Comparison of ENCODE assay signal across 15 mouse cellular contexts in genomic region chr12:13119653-13120052, GRCm38 (mm10).
DNase-seq lines count a peak whose midpoint lies in the region; ATAC-seq and TF ChIP-seq lines count a peak whose summit lies in the region.
"Had no signal": no experiment of that assay in that cellular context is flagged by ENCODE, and none has a peak within 500 bp of the region (broad histone marks: within the 10 kb centered on the region; RNA-seq: fewer than 3 reads in every experiment).

No protein-coding gene starts in this region.

- peaks cover 33% of the 10 kb centered on the region for H3K4me1 ChIP-seq in lung, embryonic 15.5 days
- peaks cover 8% of the 10 kb centered on the region; the same call in 1 of the 2 replicates for H3K4me1 ChIP-seq in kidney, postnatal 0 days (replicated peaks; ENCODE audit: insufficient read depth, low read length)
- no peaks in the 10 kb centered on the region for H3K4me1 ChIP-seq in forebrain, embryonic 11.5 days (replicated peaks; ENCODE audit: control insufficient read depth, insufficient read depth, low read length)
- H3K4me1 ChIP-seq: hindbrain, embryonic 15.5 days; midbrain, embryonic 15.5 days had no signal

- no peak overlapping the region for H3K4me3 ChIP-seq in lung, embryonic 15.5 days
- H3K4me3 ChIP-seq in kidney, postnatal 0 days (replicated peaks; ENCODE audit: low read depth, low read length) = no peak overlapping the region
- H3K4me3 ChIP-seq in forebrain, embryonic 11.5 days (ENCODE audit: low read depth, low read length) = no peak overlapping the region
- H3K4me3 ChIP-seq: hindbrain, embryonic 15.5 days; midbrain, embryonic 15.5 days had no signal

- H3K27ac ChIP-seq in lung, embryonic 15.5 days = no peak overlapping the region
- no peak overlapping the region for H3K27ac ChIP-seq in kidney, postnatal 0 days
- H3K27ac ChIP-seq in forebrain, embryonic 11.5 days (ENCODE audit: low read depth, low read length) = no peak overlapping the region
- H3K27ac ChIP-seq: hindbrain, embryonic 15.5 days; midbrain, embryonic 15.5 days had no signal

- no peak for TF ChIP-seq CTCF in kidney, postnatal 0 days (IDR thresholded peaks at IDR 0.05; ENCODE audit: low read depth)

- no peaks in the 10 kb centered on the region for H3K36me3 ChIP-seq in lung, embryonic 15.5 days
- H3K36me3 ChIP-seq in kidney, postnatal 0 days (ENCODE audit: insufficient read depth, low read length) = no peaks in the 10 kb centered on the region
- H3K36me3 ChIP-seq in forebrain, embryonic 11.5 days (ENCODE audit: control insufficient read depth, insufficient read depth, low read length) = no peaks in the 10 kb centered on the region
- H3K36me3 ChIP-seq: hindbrain, embryonic 15.5 days; midbrain, embryonic 15.5 days had no signal

- peak; percentile 36; the same call in 1 of the 2 replicates for ATAC-seq in lung, embryonic 15.5 days (ENCODE audit: borderline replicate concordance, extremely low read depth, low FRiP score, low TSS enrichment)
- ATAC-seq in kidney, postnatal 0 days (replicated peaks; ENCODE audit: low FRiP score, low read depth) = no peak
- ATAC-seq in megakaryocyte, adult 5-6 weeks (ENCODE audit: poor library complexity, severe bottlenecking) = no peak
- no peak for ATAC-seq in forebrain, embryonic 11.5 days (replicated peaks; ENCODE audit: low FRiP score)
- ATAC-seq: intestine, postnatal 0 days; midbrain, embryonic 15.5 days had no signal

- no peak overlapping the region for H3K9ac ChIP-seq in lung, embryonic 15.5 days
- no peak overlapping the region for H3K9ac ChIP-seq in kidney, postnatal 0 days (ENCODE audit: low read depth, low read length)
- no peak overlapping the region for H3K9ac ChIP-seq in forebrain, embryonic 11.5 days (ENCODE audit: low read length)
- H3K9ac ChIP-seq: hindbrain, embryonic 15.5 days; midbrain, embryonic 15.5 days had no signal

- H3K4me2 ChIP-seq in lung, embryonic 15.5 days = no peak overlapping the region
- H3K4me2 ChIP-seq in kidney, postnatal 0 days (ENCODE audit: low read length) = no peak overlapping the region
- H3K4me2 ChIP-seq in forebrain, embryonic 11.5 days (ENCODE audit: low read depth, low read length, severe bottlenecking) = no peak overlapping the region
- H3K4me2 ChIP-seq: hindbrain, embryonic 15.5 days; midbrain, embryonic 15.5 days had no signal

- peak; percentile 30 for DNase-seq in heart, adult 8-10 months (ENCODE audit: low spot score)
- DNase-seq in heart, postnatal 25 days (ENCODE audit: low spot score) = no peak
- DNase-seq in lung, postnatal 25 days (ENCODE audit: low spot score) = no peak
- peak; percentile 27 for DNase-seq in kidney, postnatal 0 days (ENCODE audit: low spot score)
- peak; percentile 62 for DNase-seq in lung, postnatal 36 days
- no peak for DNase-seq in forebrain, embryonic 11.5 days (ENCODE audit: low spot score)
- DNase-seq: cerebellum, postnatal 14 days; gastrocnemius, postnatal 25 days; liver; right cerebral cortex, postnatal 25 days had no signal

- intact Hi-C loops in heart, postnatal 25 days (cut with DNase I) = loop anchor here (2.0 kb wide), 1 partner anchor 27 kb away; no protein-coding TSS in a partner anchor

- WGBS in lung, embryonic 15.5 days = 49% methylated on average over 3 of the region's 3 CpGs
- WGBS in kidney, postnatal 0 days = 76% methylated on average over 3 of the region's 3 CpGs
- WGBS in forebrain, embryonic 11.5 days = 93% methylated on average over 3 of the region's 3 CpGs

- H3K9me3 ChIP-seq in lung, embryonic 15.5 days = no peaks in the 10 kb centered on the region
- no peaks in the 10 kb centered on the region for H3K9me3 ChIP-seq in kidney, postnatal 0 days (replicated peaks; ENCODE audit: low read length)
- no peaks in the 10 kb centered on the region for H3K9me3 ChIP-seq in forebrain, embryonic 11.5 days (ENCODE audit: control insufficient read depth, low read length)
- H3K9me3 ChIP-seq: hindbrain, embryonic 15.5 days; midbrain, embryonic 15.5 days had no signal

- H3K27me3 ChIP-seq in lung, embryonic 15.5 days = no peaks in the 10 kb centered on the region
- H3K27me3 ChIP-seq in kidney, postnatal 0 days (ENCODE audit: insufficient read depth, low read length) = no peaks in the 10 kb centered on the region
- no peaks in the 10 kb centered on the region for H3K27me3 ChIP-seq in forebrain, embryonic 11.5 days (ENCODE audit: control insufficient read depth, insufficient read depth, low read length)
- H3K27me3 ChIP-seq: hindbrain, embryonic 15.5 days; midbrain, embryonic 15.5 days had no signal

Comparison
In these comparisons a context has a peak if more than half of its experiments do, and no peak if none do; other contexts are left out.
1. DNase-seq: peak in heart, adult 8-10 months (single experiment), kidney, postnatal 0 days (single experiment) and lung, postnatal 36 days (single experiment); none in heart, postnatal 25 days (single experiment), lung, postnatal 25 days (single experiment) and forebrain, embryonic 11.5 days (single experiment).